Comparison of ENCODE assay signal across 9 mouse cellular contexts in genomic region chr13:68572966-68573913, GRCm38 (mm10). TPM values are rescaled to one million over a fixed set of nuclear protein-coding genes. Genes with fewer than 3 reads are reported as not detected.
DNase-seq lines count a peak whose midpoint lies in the region; ATAC-seq lines count a peak whose summit lies in the region.
"Had no signal": no experiment of that assay in that cellular context is flagged by ENCODE, and none has a peak within 500 bp of the region (broad histone marks: within the 10 kb centered on the region; RNA-seq: fewer than 3 reads in every experiment).

No protein-coding gene starts in this region.

- ATAC-seq in heart, embryonic 14.5 days (ENCODE audit: insufficient number of reproducible peaks, insufficient read depth, low FRiP score, low read depth): peak; percentile 70
- ATAC-seq in intestine, embryonic 14.5 days (replicated peaks; ENCODE audit: low FRiP score, low TSS enrichment, low read depth): peak; percentile 67
- peak; percentile 81 for ATAC-seq in lung, embryonic 16.5 days (ENCODE audit: low read depth)

- H3K4me1 ChIP-seq in heart, embryonic 14.5 days (ENCODE audit: control insufficient read depth in 2 of 2, insufficient read depth in 2 of 2, low read length in 2 of 2): peaks cover 14 to 25% of the 10 kb centered on the region in 2 experiments
- peaks cover 16% of the 10 kb centered on the region for H3K4me1 ChIP-seq in intestine, embryonic 14.5 days (replicated peaks; ENCODE audit: control insufficient read depth, insufficient read depth, low read length)
- H3K4me1 ChIP-seq in lung, embryonic 16.5 days (replicated peaks; ENCODE audit: control insufficient read depth, insufficient read depth, low read length): peaks cover 15% of the 10 kb centered on the region

- peak overlapping the region; percentile 93 to 95 for H3K27ac ChIP-seq in heart, embryonic 14.5 days (replicated peaks in 1 of 2; ENCODE audit: control insufficient read depth in 1 of 2, insufficient read depth in 1 of 2, low read depth in 2 of 2, low read length in 2 of 2)
- H3K27ac ChIP-seq in intestine, embryonic 14.5 days (ENCODE audit: low read depth): peak overlapping the region; percentile 65; the same call in 1 of the 2 replicates
- H3K27ac ChIP-seq in lung, embryonic 16.5 days (ENCODE audit: low read length): peak overlapping the region; percentile 76

- H3K4me2 ChIP-seq in heart, embryonic 14.5 days (ENCODE audit: low read length): peak overlapping the region; percentile 42
- H3K4me2 ChIP-seq in intestine, embryonic 14.5 days (ENCODE audit: low read length): 0 out of 2 replicates have a peak overlapping the region, but pooled peaks have one; percentile 4
- no peak overlapping the region for H3K4me2 ChIP-seq in lung, embryonic 16.5 days (ENCODE audit: low read depth, low read length)

- H3K36me3 ChIP-seq in heart, embryonic 14.5 days (ENCODE audit: control insufficient read depth, insufficient read depth, low read length): peaks cover 75% of the 10 kb centered on the region
- peaks cover 60% of the 10 kb centered on the region for H3K36me3 ChIP-seq in intestine, embryonic 14.5 days (ENCODE audit: control insufficient read depth, insufficient read depth, low read length)
- H3K36me3 ChIP-seq in lung, embryonic 16.5 days (ENCODE audit: control insufficient read depth, insufficient read depth, low read length): peaks cover 42% of the 10 kb centered on the region

- intact Hi-C loops in heart, postnatal 36 days (cut with DNase I): no loop called here
- intact Hi-C loops in left cerebral cortex, postnatal 10 days (cut with DNase I): no loop called here

- H3K9ac ChIP-seq in heart, embryonic 14.5 days (ENCODE audit: low read length): peak overlapping the region; percentile 44
- 0 out of 2 replicates have a peak overlapping the region, but pooled peaks have one; percentile 3 for H3K9ac ChIP-seq in intestine, embryonic 14.5 days (ENCODE audit: low read length)
- H3K9ac ChIP-seq in lung, embryonic 16.5 days (ENCODE audit: low read length): no peak overlapping the region

- H3K9me3 ChIP-seq in heart, embryonic 14.5 days (ENCODE audit: control insufficient read depth, low read length): no peaks in the 10 kb centered on the region
- H3K9me3 ChIP-seq in intestine, embryonic 14.5 days (ENCODE audit: control insufficient read depth, low read length): no peaks in the 10 kb centered on the region
- no peaks in the 10 kb centered on the region for H3K9me3 ChIP-seq in lung, embryonic 16.5 days (ENCODE audit: control insufficient read depth, low read length)

- 47% methylated on average over 10 of the region's 10 CpGs for WGBS in heart, embryonic 14.5 days
- WGBS in intestine, embryonic 14.5 days: 39% methylated on average over 10 of the region's 10 CpGs
- WGBS in lung, embryonic 16.5 days: 64% methylated on average over 10 of the region's 10 CpGs

- DNase-seq in heart, postnatal 36 days: no peak
- peak; percentile 64 for DNase-seq in adrenal gland, adult 2 months
- DNase-seq in intestine, embryonic 14.5 days (ENCODE audit: low spot score): peak; percentile 63
- DNase-seq in layer of hippocampus, postnatal 10 days (ENCODE audit: low spot score in 2 of 2): no peak
- DNase-seq in adipocyte (ENCODE audit: low spot score): no peak
- no peak for DNase-seq in left cerebral cortex, postnatal 10 days (ENCODE audit: extremely low spot score in 1 of 2, low spot score in 2 of 2)

- no peaks in the 10 kb centered on the region for H3K27me3 ChIP-seq in heart, embryonic 14.5 days (ENCODE audit: control insufficient read depth, insufficient read depth, low read length)
- H3K27me3 ChIP-seq in intestine, embryonic 14.5 days (replicated peaks; ENCODE audit: control insufficient read depth, insufficient read depth, low read length): no peaks in the 10 kb centered on the region
- H3K27me3 ChIP-seq in lung, embryonic 16.5 days (ENCODE audit: control insufficient read depth, insufficient read depth, low read depth, low read length): no peaks in the 10 kb centered on the region

- H3K4me3 ChIP-seq in heart, embryonic 14.5 days (ENCODE audit: control insufficient read depth in 1 of 2, insufficient read depth in 1 of 2, low read depth in 1 of 2, low read length in 2 of 2): no peak overlapping the region
- H3K4me3 ChIP-seq in intestine, embryonic 14.5 days (ENCODE audit: low read depth, low read length): no peak overlapping the region
- no peak overlapping the region for H3K4me3 ChIP-seq in lung, embryonic 16.5 days (ENCODE audit: low read length)

RNA-seq across cellular contexts. Expression of gene Mtrr, which starts 8.7 kb away (rescaled TPM):
- polyA plus RNA-seq in heart, embryonic 14.5 days (2014; fragmentation: Nextera tagmentation; extraction: Ambion mirVana): 22.3 and 24.9 TPM in 2 replicates
- total RNA-seq in heart, postnatal 36 days (2021): 10 to 100 TPM; 13.4 to 15.6 TPM
- 10 to 100 TPM; 15.8 to 16.6 TPM for total RNA-seq in adrenal gland, adult 2 months (2021)
- 8.6 and 9.2 TPM in 2 replicates for polyA plus RNA-seq in adrenal gland, adult 2 months (2012; rRNA removed)
- 19.1 and 19.2 TPM in 2 replicates for polyA plus RNA-seq in intestine, embryonic 14.5 days (2014; fragmentation: Nextera tagmentation; extraction: Ambion mirVana)
- polyA plus RNA-seq in lung, embryonic 16.5 days (2015; fragmentation: Nextera tagmentation; extraction: Ambion mirVana): 21.5 and 22.6 TPM in 2 replicates
- total RNA-seq in layer of hippocampus, postnatal 10 days (2021): 10 to 100 TPM; 15.8 to 16.1 TPM
- total RNA-seq in left cerebral cortex, postnatal 10 days (2021): 10 to 100 TPM in 1 of 2 experiments, 1 to 10 TPM in 1; 9.3 to 11.9 TPM

RNA-seq across cellular contexts. Expression of gene Fastkd3, which starts 8.8 kb away (rescaled TPM):
- 17.9 and 18.8 TPM in 2 replicates for polyA plus RNA-seq in heart, embryonic 14.5 days (2014; fragmentation: Nextera tagmentation; extraction: Ambion mirVana)
- total RNA-seq in heart, postnatal 36 days (2021): 10 to 100 TPM; 12.8 to 13.9 TPM
- 10 to 100 TPM; 15.5 to 15.9 TPM for total RNA-seq in adrenal gland, adult 2 months (2021)
- polyA plus RNA-seq in adrenal gland, adult 2 months (2012; rRNA removed): 4.9 and 5.6 TPM in 2 replicates
- polyA plus RNA-seq in intestine, embryonic 14.5 days (2014; fragmentation: Nextera tagmentation; extraction: Ambion mirVana): 34.8 and 37.3 TPM in 2 replicates
- polyA plus RNA-seq in lung, embryonic 16.5 days (2015; fragmentation: Nextera tagmentation; extraction: Ambion mirVana): 33.4 and 38.9 TPM in 2 replicates
- total RNA-seq in layer of hippocampus, postnatal 10 days (2021): 10 to 100 TPM; 11.3 to 13.5 TPM
- 10 to 100 TPM; 12.4 to 13.2 TPM for total RNA-seq in left cerebral cortex, postnatal 10 days (2021)

RNA-seq across cellular contexts. Expression of gene 1700001L19Rik, which starts 24.0 kb away (rescaled TPM):
- polyA plus RNA-seq in heart, embryonic 14.5 days (2014; fragmentation: Nextera tagmentation; extraction: Ambion mirVana): 0.28 and 0.61 TPM in 2 replicates
- not detected for total RNA-seq in heart, postnatal 36 days (2021)
- under 1 TPM in 1 of 2 experiments, not detected in 1; 0.20 TPM for total RNA-seq in adrenal gland, adult 2 months (2021)
- polyA plus RNA-seq in adrenal gland, adult 2 months (2012; rRNA removed): 0.09 TPM in 1 of 2 replicates, not detected in the other
- polyA plus RNA-seq in intestine, embryonic 14.5 days (2014; fragmentation: Nextera tagmentation; extraction: Ambion mirVana): 0.32 and 0.50 TPM in 2 replicates
- 2.2 and 4.5 TPM in 2 replicates for polyA plus RNA-seq in lung, embryonic 16.5 days (2015; fragmentation: Nextera tagmentation; extraction: Ambion mirVana)
- 10 to 100 TPM; 23.8 to 24.5 TPM for total RNA-seq in layer of hippocampus, postnatal 10 days (2021)
- total RNA-seq in left cerebral cortex, postnatal 10 days (2021): 10 to 100 TPM; 31.1 to 34.4 TPM
- total RNA-seq: hematopoietic stem cell, adult 5-6 weeks had no signal

Comparison
In these comparisons a context has a peak if more than half of its experiments do, and no peak if none do; other contexts are left out.
1. DNase-seq: peak in adrenal gland, adult 2 months (single experiment) and intestine, embryonic 14.5 days (single experiment); none in heart, postnatal 36 days (0 of 2), layer of hippocampus, postnatal 10 days (0 of 2), adipocyte (single experiment) and left cerebral cortex, postnatal 10 days (0 of 2).
2. RNA of gene 1700001L19Rik, which starts 24.0 kb away (total RNA-seq): 31.1 to 34.4 TPM in left cerebral cortex, postnatal 10 days and 23.8 to 24.5 TPM in layer of hippocampus, postnatal 10 days; 0.20 TPM in adrenal gland, adult 2 months and not detected in heart, postnatal 36 days; every median in the first group is over 10 times any median in the second.
3. Peak in every context shown above with its lines, with median percentiles within 50 percentile points of each other: ATAC-seq and H3K27ac ChIP-seq.